25 mouse cellular contexts compared by ENCODE assay signal in genomic region chr14:103037016-103037415, GRCm38 (mm10). TPM values are rescaled to one million over a fixed set of nuclear protein-coding genes. Genes with fewer than 3 reads are reported as not detected.
DNase-seq lines count a peak whose midpoint lies in the region; ATAC-seq and TF ChIP-seq lines count a peak whose summit lies in the region.
"Had no signal": no experiment of that assay in that cellular context is flagged by ENCODE, and none has a peak within 500 bp of the region (broad histone marks: within the 10 kb centered on the region; RNA-seq: fewer than 3 reads in every experiment).

No protein-coding gene starts in this region.

- H3K27ac ChIP-seq in liver, adult 2 months (replicated peaks; ENCODE audit: insufficient read depth, low read depth, low read length): no peak overlapping the region
- H3K27ac ChIP-seq in liver, embryonic 12.5 days: no peak overlapping the region
- H3K27ac ChIP-seq: embryonic facial prominence, embryonic 15.5 days; forebrain, embryonic 10.5 days; heart, embryonic 13.5 days; lung, embryonic 15.5 days had no signal

- H3K9me3 ChIP-seq in liver, embryonic 12.5 days (replicated peaks): no peaks in the 10 kb centered on the region
- H3K9me3 ChIP-seq: embryonic facial prominence, embryonic 15.5 days; forebrain, embryonic 10.5 days; heart, embryonic 13.5 days; lung, embryonic 15.5 days had no signal

- 79% methylated on average over 3 of the region's 3 CpGs for WGBS in liver, adult 2 months
- WGBS in liver, embryonic 12.5 days (ENCODE audit: insufficient replicate concordance): 60% methylated on average over 3 of the region's 3 CpGs

- no peak overlapping the region for H3K9ac ChIP-seq in liver, adult 2 months (ENCODE audit: low read depth, low read length)
- no peak overlapping the region for H3K9ac ChIP-seq in liver, embryonic 12.5 days
- H3K9ac ChIP-seq: embryonic facial prominence, embryonic 15.5 days; heart, embryonic 13.5 days; lung, embryonic 15.5 days had no signal

- H3K4me2 ChIP-seq in liver, embryonic 12.5 days: no peak overlapping the region
- H3K4me2 ChIP-seq: embryonic facial prominence, embryonic 15.5 days; heart, embryonic 13.5 days; liver, embryonic 11.5 days; lung, embryonic 15.5 days; midbrain, embryonic 11.5 days had no signal

- no peak overlapping the region for H3K4me3 ChIP-seq in liver, adult 2 months (ENCODE audit: insufficient read depth, low read depth, low read length)
- no peak overlapping the region for H3K4me3 ChIP-seq in liver, embryonic 12.5 days
- H3K4me3 ChIP-seq: embryonic facial prominence, embryonic 15.5 days; forebrain, embryonic 10.5 days; heart, embryonic 13.5 days; lung, embryonic 15.5 days had no signal

- no peaks in the 10 kb centered on the region; the same call in 1 of the 2 replicates for H3K27me3 ChIP-seq in liver, adult 2 months (ENCODE audit: control insufficient read depth, insufficient read depth, low read length)
- no peaks in the 10 kb centered on the region for H3K27me3 ChIP-seq in liver, embryonic 12.5 days (replicated peaks)
- H3K27me3 ChIP-seq: embryonic facial prominence, embryonic 15.5 days; heart, embryonic 13.5 days; lung, embryonic 15.5 days had no signal

- H3K79me2 ChIP-seq in liver, adult 2 months (ENCODE audit: control insufficient read depth, insufficient read depth, low read length): no peaks in the 10 kb centered on the region

- no peak for TF ChIP-seq POLR2A in liver, adult 2 months (IDR thresholded peaks at IDR 0.05; ENCODE audit: extremely low read depth, insufficient read depth, low read length)

- ATAC-seq in liver, embryonic 12.5 days: no peak
- peak; percentile 87 for ATAC-seq in common myeloid progenitor, adult 5-6 weeks (replicated peaks; ENCODE audit: low read depth, poor library complexity, severe bottlenecking)
- ATAC-seq in neutrophil, adult 5-6 weeks (ENCODE audit: extremely low read depth, insufficient number of reproducible peaks, low FRiP score, poor library complexity, severe bottlenecking): peak; percentile 78

- DNase-seq in liver, adult 2 months (ENCODE audit: extremely low read depth, low read depth, low spot score): peak; percentile 22
- DNase-seq in B cell, adult 2 months: peak; percentile 64 to 73
- DNase-seq in layer of hippocampus, adult 9-10 months (ENCODE audit: low spot score): no peak
- no peak for DNase-seq in layer of hippocampus, adult 8-10 months (ENCODE audit: low spot score in 2 of 2)
- DNase-seq: adrenal gland, postnatal 25 days; cerebellum, adult 9-11 months; embryo, embryonic 11 days; gastrocnemius, postnatal 14 days; heart, postnatal 4 days; kidney, adult 8-10 months; layer of hippocampus, postnatal 36 days; right cerebral cortex, postnatal 25 days; thymus, adult 18-20 months had no signal

- H3K36me3 ChIP-seq in liver, adult 2 months (ENCODE audit: control insufficient read depth, insufficient read depth, low read length): no peaks in the 10 kb centered on the region
- H3K36me3 ChIP-seq in liver, embryonic 12.5 days: no peaks in the 10 kb centered on the region
- H3K36me3 ChIP-seq: embryonic facial prominence, embryonic 15.5 days; forebrain, embryonic 10.5 days; heart, embryonic 13.5 days; lung, embryonic 15.5 days had no signal

- no peaks in the 10 kb centered on the region for H3K4me1 ChIP-seq in liver, adult 2 months (ENCODE audit: control insufficient read depth, insufficient read depth, low read length)
- no peaks in the 10 kb centered on the region for H3K4me1 ChIP-seq in liver, embryonic 12.5 days
- H3K4me1 ChIP-seq: embryonic facial prominence, embryonic 15.5 days; forebrain, embryonic 10.5 days; lung, embryonic 15.5 days had no signal

- no peak for TF ChIP-seq CTCF in liver, adult 2 months (IDR thresholded peaks at IDR 0.05; ENCODE audit: low read depth, low read length)

RNA-seq across cellular contexts. Expression of gene Acod1, which starts 9.8 kb away (rescaled TPM):
- 0.07 and 0.09 TPM in 2 replicates for total RNA-seq in liver, adult 2 months (2014; rRNA removed)
- 0.07 TPM in 1 of 2 replicates, not detected in the other for polyA plus RNA-seq in liver, adult 2 months (2012; rRNA removed)
- 0.10 and 0.12 TPM in 2 replicates for polyA plus RNA-seq in liver, embryonic 12.5 days (2016; fragmentation: Nextera tagmentation; extraction: Ambion mirVana)
- total RNA-seq in common myeloid progenitor, adult 5-6 weeks (2017): 0.05 TPM in 1 of 2 replicates, not detected in the other
- total RNA-seq in neutrophil, adult 5-6 weeks (2017): 37.2 and 40.6 TPM in 2 replicates
- total RNA-seq in layer of hippocampus, adult 8-10 months (2022): not detected
- total RNA-seq: adrenal gland, postnatal 25 days; gastrocnemius, postnatal 14 days; heart, postnatal 4 days; layer of hippocampus, postnatal 36 days; left cerebral cortex, postnatal 36 days had no signal
- polyA plus RNA-seq: embryonic facial prominence, embryonic 15.5 days; forebrain, embryonic 10.5 days; heart, embryonic 13.5 days; lung, embryonic 15.5 days; midbrain, embryonic 11.5 days; neural tube, embryonic 14.5 days; stomach, embryonic 14.5 days had no signal

RNA-seq across cellular contexts. Expression of gene Cln5, which starts 33.0 kb away (rescaled TPM):
- 30.3 and 41.9 TPM in 2 replicates for total RNA-seq in liver, adult 2 months (2014; rRNA removed)
- 17.2 and 20.2 TPM in 2 replicates for polyA plus RNA-seq in liver, adult 2 months (2012; rRNA removed)
- 23.2 and 23.9 TPM in 2 replicates for polyA plus RNA-seq in liver, embryonic 12.5 days (2016; fragmentation: Nextera tagmentation; extraction: Ambion mirVana)
- 23.6 and 34.8 TPM in 2 replicates for total RNA-seq in common myeloid progenitor, adult 5-6 weeks (2017)
- 70.2 and 73.2 TPM in 2 replicates for total RNA-seq in neutrophil, adult 5-6 weeks (2017)
- total RNA-seq in layer of hippocampus, adult 8-10 months (2022): 10 to 100 TPM; 10.1 to 17.2 (median 13.5) TPM

RNA-seq across cellular contexts. Expression of gene Kctd12, which starts 54.6 kb away (rescaled TPM):
- 7.2 and 10.4 TPM in 2 replicates for total RNA-seq in liver, adult 2 months (2014; rRNA removed)
- 3.1 and 3.8 TPM in 2 replicates for polyA plus RNA-seq in liver, adult 2 months (2012; rRNA removed)
- polyA plus RNA-seq in liver, embryonic 12.5 days (2016; fragmentation: Nextera tagmentation; extraction: Ambion mirVana): 2.3 and 2.4 TPM in 2 replicates
- total RNA-seq in common myeloid progenitor, adult 5-6 weeks (2017): 62.2 and 67.0 TPM in 2 replicates
- 373 and 393 TPM in 2 replicates for total RNA-seq in neutrophil, adult 5-6 weeks (2017)
- 100 to 1,000 TPM; 107 to 114 (median 111) TPM for total RNA-seq in layer of hippocampus, adult 8-10 months (2022)

Comparison
In these comparisons a context has a peak if more than half of its experiments do, and no peak if none do; other contexts are left out.
1. DNase-seq: peak in liver, adult 2 months (single experiment) and B cell, adult 2 months (2 of 2); none in layer of hippocampus, adult 9-10 months (single experiment) and layer of hippocampus, adult 8-10 months (0 of 2).
2. RNA of gene Acod1, which starts 9.8 kb away (total RNA-seq): 37.2 to 40.6 TPM in neutrophil, adult 5-6 weeks; 0.07 to 0.09 TPM in liver, adult 2 months, 0.05 TPM in common myeloid progenitor, adult 5-6 weeks and not detected in layer of hippocampus, adult 8-10 months; every median in the first group is over 10 times any median in the second.